Comparison of ENCODE assay signal across 13 mouse cellular contexts in the genomic region with DNA sequence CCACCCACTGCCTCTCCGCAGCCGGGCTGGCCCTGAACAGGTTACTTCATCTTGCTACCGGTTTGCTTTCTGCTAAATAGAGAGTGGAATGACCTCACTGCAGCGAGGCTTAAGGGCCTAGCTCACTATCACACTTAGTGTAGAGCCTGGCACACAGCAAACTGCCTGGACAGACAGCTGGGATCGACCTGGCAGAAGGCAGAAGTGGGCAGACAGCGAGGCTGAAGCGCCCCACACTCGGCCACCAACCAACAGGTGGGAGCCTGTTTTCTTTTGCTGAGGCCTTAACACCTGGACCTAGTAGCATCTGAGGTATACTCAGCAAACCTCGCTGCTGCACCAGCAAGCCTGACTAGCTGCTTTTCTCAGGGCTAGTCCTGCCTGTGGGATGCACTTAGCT.
"Had no signal": no experiment of that assay in that cellular context is flagged by ENCODE, and none has a peak within 500 bp of the region (broad histone marks: within the 10 kb centered on the region; RNA-seq: fewer than 3 reads in every experiment).

No protein-coding gene starts in this region.

- H3K36me3 ChIP-seq: limb, embryonic 12.5 days had no signal

- H3K9me3 ChIP-seq: limb, embryonic 12.5 days; neural tube, embryonic 12.5 days had no signal

- H3K9ac ChIP-seq: liver, embryonic 14.5 days; neural tube, embryonic 12.5 days had no signal

- H3K4me2 ChIP-seq: limb, embryonic 12.5 days; neural tube, embryonic 12.5 days had no signal

- H3K27me3 ChIP-seq: limb, embryonic 12.5 days; neural tube, embryonic 12.5 days had no signal

- ATAC-seq: lung, postnatal 0 days had no signal

- H3K4me3 ChIP-seq: limb, embryonic 12.5 days; neural tube, embryonic 12.5 days had no signal

- DNase-seq: kidney, postnatal 36 days; layer of hippocampus, adult 9-11 months; layer of hippocampus, postnatal 36 days; lung, adult 2 months; lung, postnatal 36 days; midbrain, embryonic 14.5 days; thymus, postnatal 4 days had no signal

- H3K27ac ChIP-seq: kidney, postnatal 0 days; limb, embryonic 12.5 days; liver, embryonic 14.5 days; neural tube, embryonic 12.5 days; stomach, postnatal 0 days had no signal
